Mouse (Mus musculus): Measurements from ENCODE around the gene Cstb.

Cstb gene

DNA sequence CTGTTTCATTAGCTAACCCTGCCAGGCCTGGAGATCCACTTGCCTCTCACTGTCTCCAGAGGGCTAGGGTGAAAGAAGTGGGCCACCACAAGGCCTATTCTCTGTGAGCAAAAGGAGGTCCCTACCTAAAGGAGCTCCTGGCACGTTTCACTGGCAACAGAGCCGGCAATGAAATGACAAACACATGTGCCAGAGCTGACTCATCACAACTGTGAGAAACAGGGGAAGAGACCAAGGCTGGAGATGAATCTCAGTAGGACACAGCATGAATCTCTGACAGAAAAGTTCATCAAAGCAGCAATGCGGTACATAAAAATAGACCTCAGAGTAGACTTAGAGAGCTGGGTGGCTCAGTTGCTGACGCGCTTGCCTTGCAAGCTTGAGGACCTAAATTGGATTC lies 7.6 kb upstream of the Cstb start:
- DNase-seq (ENCODE audit: low spot score) = no peak

DNA sequence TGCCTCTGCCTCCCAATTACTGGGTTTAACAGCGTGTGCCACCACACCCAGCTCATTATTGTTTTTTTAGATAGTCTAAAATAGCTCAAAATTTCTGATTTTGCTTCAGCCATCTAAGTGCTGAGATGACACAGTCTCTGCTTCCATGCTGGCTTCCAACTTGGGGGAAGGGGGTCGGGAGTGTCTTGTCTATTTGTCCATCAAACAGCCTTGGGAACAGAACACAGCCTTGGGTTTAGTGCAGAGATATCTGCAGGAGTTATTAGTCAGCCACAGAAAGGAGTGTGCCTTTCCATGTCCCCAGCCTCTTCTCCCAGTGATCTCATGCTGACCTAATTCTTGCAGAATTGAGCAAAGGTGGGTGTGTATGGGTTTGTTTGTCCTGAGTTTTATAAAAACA lies 6.7 kb upstream of the Cstb start:
- no peak for DNase-seq (ENCODE audit: low spot score)

DNA sequence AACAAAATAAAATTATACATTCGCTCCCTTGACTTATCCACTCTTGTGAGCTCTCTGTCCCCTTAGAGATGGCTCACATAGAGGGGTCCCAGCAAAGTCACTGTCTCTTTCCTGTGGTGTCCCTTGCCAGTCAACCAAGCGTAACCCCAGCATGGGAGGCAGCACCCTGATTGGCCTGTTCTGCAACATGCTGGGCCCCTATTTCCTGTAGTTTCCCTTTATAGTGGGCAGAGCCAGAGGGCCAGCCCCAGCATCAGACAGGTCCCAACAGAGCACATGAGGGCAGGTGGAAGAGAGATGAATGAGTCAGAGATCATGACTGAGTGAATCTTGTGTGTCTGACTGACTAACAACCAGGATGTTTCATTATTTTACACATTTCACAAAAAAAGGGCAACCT lies 4.5 kb upstream of the Cstb start:
- DNase-seq (ENCODE audit: low spot score) = no peak

DNA sequence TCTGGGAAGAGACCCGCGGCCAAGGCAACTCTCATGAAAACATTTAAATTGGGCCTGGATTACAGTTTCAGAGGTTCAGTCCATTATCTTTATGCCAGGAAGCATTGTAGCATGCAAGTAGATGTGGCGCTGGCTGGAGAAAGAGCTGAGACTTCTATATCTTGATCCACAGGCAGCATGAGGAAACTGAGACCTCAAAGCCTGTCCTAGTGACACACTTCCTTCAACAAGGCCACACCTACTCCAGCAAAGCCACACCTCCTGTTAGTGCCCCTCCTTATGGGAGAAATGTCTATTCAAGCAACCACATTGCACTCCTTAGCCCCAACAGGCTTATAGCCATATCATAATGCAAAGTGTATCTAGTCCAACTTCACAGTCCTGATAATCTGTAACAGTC lies 2.9 kb upstream of the Cstb start:
- no peak for DNase-seq (ENCODE audit: low spot score)

DNA sequence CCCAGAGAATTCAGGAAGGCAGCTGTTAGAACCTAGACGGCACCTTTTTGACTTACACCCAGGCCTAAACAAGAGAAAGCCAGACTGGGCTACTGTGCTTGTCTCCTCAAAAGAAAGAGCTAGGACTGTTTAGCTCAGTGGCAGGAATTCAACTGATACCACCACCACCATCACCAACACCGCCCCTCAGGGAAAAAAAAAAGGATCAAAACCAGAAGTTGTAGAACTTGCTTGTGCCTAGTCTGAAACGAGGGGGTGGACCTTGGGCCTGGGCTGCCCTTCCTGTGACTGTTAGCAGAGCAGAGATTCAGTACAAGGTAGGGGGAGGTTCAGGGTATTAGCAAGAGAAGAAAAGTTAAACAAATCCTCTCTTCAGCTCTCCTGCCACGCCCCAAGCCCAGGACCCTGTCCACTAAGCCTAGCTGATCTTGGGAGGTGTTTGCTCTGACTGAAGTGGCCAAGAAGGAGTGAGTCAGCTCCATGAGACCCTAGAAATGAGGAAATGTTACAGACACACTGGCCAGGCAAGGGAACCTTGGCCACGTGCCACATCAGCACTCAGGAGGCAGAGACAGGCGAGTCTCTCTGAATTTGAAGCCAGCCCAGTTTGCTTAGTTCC lies 757 bp downstream of the Cstb start:
- no peak for DNase-seq (ENCODE audit: low spot score)

DNA sequence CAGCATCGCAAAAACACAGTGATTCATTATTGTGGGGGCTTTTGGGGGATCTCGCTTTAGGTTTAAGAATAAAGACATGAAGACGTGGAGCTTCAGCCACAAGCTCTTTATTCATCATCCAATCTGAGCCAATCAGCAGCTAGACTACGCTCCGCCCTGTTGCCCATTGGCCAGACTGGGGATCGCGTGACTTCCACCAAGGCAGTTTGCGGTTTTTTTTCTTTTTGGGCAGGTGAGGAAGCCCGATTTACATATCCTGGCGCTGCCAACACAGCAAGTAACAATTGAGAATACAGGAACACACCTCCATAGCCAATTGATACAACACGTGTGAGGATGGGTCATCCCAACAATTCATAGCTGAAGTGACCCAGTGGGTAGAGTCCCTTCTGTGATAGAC lies 2.6 kb downstream of the Cstb start:
- DNase-seq (ENCODE audit: low spot score) = no peak

DNA sequence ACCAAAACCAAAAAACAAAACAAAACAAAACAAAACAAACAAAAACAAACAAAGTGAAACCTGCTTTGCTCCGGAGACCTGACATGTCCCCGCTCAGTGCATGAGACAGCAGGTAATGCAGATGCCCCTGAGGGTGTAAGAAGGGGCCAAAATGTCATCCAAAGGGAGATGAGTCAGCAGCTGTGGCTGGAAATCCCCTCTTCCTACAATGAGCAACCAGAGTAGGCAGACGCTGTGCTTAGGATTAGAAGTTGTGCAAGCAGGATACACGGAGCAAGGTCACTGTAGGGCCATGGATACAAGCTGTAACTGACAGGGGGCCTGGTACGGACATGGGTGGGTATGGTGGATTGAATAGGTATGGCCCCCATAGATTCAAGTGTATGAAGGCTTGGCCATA lies 3.7 kb downstream of the Cstb start:
- no peak for DNase-seq (ENCODE audit: low spot score)

DNA sequence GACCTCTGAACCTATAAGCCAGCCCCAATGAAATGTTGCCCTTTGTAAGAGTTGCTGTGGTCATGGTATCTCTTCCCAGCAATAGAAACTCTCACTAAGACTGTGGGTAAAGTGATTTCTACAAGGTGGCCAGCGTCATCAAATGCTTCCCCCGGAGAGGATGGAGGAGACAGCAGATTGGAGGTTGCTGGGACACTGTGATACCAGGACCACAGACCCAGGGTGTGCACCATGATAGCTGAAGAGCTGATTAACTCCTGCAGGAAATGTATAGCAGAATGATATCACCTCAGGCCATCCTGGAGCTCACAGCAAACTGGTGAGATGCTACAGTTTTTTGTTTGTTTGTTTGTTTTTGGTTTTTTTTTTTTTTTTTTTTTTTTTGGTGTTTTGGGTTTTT lies 4.3 kb downstream of the Cstb start:
- no peak for DNase-seq (ENCODE audit: low spot score)

DNA sequence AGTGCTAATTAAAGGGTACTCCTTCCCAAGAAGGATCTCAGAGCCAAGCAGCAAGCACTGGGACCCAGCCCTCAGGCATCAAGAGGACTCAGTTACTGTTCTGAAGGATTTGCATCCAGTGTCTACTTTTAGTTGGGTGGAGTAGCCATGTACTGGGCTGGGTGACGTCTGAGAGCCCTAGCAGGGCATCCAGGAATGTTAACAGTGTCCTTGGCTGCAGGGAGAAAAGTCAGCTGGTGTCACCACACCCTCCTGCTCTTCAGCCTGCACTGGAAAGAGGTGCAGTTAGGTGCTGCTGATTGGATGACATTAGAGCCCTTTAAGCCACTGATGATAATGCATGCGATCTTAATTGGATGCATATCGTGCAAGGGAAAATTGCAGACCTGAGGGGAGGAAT lies 7.4 kb downstream of the Cstb start:
- no peak for DNase-seq (ENCODE audit: low spot score)

DNA sequence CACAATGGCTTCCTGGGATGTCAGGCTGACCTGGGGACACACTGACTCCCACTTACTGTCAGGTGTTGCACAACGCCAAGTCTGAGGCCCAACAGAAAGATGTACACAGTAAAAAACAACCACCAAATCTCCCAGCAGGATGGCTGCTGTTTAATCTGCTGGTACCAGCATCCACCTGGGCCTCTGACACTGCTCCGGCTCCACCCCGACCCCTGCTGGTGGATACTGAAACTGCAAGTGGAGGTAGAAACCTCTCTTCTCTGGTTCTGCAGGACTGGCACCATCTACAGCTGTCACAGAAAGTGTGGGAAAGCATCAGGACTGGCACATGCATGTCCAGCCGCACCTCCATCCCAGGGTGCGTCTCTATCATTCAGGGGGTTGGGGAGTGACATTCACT lies 12.6 kb downstream of the Cstb start:
- DNase-seq (ENCODE audit: low spot score) = peak; percentile 73

DNA sequence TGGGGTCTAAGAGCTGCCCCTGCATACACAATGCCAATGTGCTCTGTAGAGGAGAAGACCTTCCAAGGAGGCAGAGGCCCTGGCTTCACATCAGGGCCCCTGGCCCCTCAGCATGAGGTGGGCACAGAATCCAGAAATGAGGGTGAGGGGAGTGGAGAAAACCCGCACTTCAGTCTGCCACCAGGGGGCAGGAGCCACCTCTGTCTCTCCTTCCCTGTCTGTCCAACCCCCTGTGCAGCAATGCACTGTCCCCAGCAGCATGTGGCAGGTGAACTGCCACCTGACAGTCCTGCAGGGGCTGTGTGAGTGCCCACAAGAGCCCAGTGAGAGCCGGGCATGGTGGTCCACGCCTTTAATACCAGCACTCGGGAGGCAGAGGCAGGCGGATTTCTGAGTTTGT lies 14.1 kb downstream of the Cstb start:
- no peak for DNase-seq (ENCODE audit: low spot score)

DNA sequence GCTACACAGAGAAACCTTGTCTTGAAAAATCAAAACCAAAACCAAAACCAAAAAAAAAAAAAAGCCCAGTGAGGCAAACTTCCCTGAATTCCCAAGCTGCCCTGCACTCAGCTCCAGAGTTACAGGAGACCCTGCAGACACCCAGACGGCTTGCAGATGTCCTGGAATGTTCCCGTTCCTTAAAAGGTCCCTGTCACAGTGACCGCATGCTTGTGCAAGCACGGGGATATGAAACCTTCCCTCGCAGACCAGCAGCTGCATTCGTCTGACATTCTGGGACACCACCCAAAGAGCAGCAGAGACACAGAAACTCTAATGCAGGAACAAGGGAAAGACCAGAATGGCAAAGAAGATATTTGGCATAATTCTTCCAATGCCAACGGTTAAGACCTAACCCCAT lies 14.5 kb downstream of the Cstb start:
- no peak for DNase-seq (ENCODE audit: low spot score)

DNA sequence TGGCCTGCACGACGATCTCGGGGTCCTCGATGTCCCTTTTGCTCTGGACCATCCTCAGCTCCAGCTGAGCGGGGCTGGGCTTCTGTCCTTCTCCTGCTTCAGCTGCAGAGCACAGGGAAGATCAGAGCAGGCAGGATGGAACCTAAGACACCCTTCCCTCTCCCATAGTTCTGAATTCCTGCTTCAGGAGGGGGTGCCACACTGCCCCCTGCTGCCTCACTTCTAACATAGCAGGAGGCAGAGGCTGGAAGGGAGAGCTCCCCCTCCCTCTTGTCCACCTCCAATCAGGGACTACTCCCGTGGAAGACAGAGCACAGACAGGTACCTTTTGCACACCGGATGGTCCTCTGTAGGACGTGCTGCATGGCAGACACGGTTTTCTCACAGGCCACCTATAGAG lies 15.3 kb downstream of the Cstb start:
- no peak for DNase-seq (ENCODE audit: low spot score)

DNA sequence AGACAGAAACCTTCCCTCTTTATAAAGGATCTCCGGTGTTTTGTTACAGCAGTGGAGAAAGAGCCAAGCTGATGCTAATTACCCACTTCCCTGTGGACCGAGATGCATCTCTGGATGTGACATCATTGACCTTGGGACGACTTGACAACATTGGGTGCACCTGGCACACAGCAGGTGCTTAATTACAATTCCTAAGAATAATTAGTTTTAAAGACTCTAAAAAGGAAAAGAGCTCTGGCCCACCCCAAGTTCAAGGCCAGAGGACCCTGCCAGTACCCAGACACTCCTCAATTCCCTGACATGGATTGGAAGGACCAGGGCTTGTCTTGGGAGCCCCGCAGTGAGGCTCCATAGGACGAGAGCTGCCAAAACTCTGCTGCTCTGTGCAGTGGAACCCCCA lies 16.1 kb downstream of the Cstb start:
- no peak for DNase-seq (ENCODE audit: low spot score)

DNA sequence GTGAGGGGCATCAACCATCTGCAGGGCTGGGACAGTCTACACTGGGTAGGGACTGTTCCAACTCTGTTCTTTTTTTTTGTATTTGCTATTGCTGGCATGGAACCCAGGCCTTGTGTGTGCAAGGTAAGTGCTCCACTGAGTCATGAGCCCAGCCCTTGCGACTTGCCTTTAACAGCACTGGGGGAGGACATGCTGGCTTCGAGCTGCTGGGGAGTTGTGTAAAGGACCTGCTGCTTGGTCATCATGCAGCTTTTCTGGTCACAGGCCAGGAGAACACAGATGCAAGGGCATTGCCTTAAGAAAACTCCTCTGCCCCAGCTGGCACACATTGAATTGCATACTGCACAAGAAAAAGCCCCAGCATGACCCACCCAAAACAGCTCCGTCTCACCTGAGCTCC lies 16.8 kb downstream of the Cstb start:
- DNase-seq (ENCODE audit: low spot score) = no peak

DNA sequence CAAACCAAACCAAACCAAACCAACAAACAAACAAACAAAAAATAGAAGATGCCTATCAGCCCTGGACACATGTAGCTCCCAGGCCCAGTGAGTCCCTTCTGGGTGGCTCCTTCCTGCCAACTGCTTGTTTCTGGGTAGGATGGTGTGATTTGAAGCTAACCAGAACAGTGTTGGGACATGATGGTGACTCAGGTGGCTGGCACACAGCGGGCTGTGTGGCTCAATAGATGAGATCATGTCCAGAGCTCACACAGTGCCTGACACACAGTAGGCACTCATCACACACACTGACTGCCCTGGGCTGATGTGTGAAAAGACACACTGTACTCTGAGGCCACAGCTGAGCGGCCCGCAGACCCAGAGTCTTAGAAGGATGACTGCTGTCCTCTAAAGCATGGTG lies 20.7 kb downstream of the Cstb start:
- no peak for DNase-seq (ENCODE audit: low spot score)

DNA sequence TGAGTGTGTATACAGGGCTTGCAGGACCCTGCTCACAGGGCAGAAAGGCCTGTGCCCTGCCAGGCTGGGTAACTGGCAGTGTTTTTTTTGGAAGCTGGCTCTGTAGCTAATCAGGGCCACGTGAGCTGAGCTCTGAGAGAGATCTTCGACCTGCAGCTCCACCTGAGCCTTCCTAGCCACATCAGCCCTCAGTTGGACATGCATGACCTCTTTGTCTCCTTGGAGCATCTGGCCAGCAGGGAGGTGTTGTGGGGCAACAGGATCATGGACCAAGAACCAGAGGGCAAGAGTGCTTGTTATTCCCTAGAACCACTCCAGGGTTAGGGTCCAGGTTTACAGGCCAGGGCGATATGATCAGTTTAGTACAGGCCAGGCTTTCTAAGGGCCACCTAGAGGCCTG lies 21.9 kb downstream of the Cstb start:
- DNase-seq (ENCODE audit: low spot score) = no peak

DNA sequence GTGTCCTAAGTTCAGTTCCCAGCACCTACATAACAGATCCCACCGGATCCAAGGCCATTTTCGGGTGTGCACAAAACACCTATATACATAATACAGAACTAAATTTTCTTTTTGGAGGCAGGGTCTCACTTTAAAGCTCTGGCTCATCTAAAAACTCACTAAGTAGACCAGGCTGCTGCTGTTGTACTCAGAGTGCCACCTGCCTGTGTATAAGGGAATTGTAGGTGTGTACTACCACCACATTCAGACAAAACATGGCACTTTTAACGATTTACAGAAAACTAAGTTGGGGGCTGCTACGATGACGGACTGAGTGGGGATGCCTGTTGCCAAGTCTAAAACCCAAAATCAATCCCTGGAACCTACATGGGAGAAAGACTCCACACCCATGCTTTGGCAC lies 25.3 kb downstream of the Cstb start:
- DNase-seq (ENCODE audit: low spot score) = no peak

DNA sequence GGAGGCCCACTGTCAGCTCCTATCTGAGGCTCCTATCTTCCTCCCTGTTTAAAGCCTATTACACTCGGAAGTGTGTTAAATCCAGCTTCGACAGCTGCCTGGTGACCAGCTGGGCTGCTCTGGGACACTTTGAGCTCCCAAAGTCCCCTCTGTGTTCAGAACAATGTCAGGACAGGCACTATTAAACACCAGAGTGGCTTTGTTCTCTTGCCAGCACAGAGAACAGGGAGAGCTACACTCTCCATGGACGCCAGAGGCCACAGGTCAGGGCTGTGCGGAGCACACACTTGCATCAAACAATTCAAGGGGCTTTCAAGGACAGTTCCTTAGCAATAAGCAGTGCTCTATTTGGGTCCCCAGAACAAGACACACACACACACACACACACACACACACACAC lies 27.2 kb downstream of the Cstb start:
- no peak for DNase-seq (ENCODE audit: low spot score)

DNA sequence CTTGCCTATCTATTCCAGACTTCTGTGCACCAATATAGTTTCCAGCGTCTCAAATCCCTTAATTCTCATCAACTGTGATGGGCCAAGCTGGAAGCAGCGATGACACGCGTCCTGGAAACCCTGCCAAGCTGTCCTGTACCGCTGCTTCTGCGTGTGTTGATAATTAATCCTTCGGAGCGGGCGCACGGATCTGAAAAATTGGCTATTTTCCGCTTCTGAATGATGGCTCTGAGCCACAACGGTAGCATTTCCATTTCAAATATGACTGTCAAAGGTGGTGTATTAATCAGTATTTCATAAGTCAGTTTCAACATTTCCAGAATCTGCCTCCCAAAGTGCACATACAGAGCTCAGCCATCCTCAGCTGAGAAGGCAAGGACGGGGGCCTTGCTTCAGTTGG lies 31.2 kb downstream of the Cstb start:
- no peak for DNase-seq (ENCODE audit: low spot score)

DNA sequence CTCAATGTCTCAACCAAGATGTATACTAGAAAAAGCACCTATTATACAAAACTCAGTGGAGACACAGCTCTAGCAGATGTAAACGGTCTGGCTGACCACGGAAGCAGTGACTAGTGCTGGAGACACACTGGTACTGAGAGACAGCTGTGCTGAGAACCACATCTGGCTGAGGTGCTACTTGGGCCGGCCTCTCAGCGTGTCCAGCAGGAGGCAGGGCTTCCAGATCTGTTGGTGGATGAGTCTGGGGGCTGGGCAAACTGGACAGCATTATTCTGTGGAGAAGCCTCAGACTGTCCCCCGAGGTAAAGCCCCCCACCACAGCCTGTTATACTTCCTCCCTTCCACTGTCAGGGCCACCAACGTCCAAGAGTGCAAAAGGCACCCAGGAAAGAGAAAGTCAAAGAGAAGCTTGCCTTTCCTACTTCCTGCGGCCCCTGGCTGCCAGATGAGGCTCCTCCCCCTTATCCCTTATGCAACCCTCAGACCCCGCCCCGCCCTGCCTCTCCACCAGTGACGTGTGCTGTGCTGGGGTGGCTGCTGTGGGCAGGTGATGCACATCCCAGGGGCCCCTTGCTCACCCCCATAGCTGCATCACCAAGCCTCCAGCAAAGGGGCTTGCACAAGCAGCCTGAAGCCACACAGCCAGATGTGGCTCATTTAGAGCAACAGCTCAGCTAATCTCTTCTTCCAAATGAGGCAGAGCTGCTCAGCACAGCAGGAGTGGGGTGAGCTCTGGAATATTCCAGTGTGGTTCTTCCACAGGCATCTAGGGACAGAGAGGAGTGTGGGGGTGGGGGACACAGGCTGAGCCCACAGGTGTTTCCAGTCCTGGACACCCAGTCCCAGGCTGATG lies 32.3 kb downstream of the Cstb start:
- DNase-seq (ENCODE audit: low spot score) = peak; percentile 49

DNA sequence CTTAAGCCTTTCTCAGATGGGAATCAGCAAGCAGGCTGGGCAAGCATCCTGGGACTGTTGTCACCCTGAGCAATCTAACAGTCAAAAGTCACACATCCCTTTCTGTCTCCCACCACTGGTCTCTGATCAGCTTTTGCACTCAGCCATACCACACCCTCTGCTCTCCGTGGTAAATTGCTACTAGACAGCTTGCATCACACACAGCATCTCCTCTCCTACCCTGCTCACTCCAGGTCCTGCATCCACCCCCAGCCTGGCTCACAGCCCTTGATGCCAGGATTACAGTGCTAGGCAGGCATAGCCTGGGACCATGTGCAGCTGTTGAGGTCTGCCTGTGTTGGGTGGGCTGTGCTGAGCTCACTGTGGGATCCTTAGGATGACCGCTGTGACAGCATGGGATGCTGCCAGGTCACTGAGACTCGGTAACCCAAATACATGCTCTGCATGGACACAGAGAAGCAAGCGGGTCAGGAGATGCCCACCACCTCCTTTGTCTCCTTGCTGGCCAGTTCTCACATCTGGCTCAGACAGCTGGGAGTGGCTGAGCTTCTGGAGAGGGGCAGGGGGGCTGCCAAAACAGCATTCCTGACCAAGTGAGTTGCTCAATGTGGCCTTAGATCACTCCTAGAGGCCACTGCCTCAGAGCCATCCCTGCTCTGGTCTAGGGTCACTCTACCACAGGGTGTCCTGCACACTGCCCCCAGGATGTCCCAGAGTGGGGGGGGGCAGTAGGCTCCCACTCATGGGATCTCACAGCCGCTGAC lies 33.1 kb downstream of the Cstb start:
- DNase-seq (ENCODE audit: low spot score) = no peak

DNA sequence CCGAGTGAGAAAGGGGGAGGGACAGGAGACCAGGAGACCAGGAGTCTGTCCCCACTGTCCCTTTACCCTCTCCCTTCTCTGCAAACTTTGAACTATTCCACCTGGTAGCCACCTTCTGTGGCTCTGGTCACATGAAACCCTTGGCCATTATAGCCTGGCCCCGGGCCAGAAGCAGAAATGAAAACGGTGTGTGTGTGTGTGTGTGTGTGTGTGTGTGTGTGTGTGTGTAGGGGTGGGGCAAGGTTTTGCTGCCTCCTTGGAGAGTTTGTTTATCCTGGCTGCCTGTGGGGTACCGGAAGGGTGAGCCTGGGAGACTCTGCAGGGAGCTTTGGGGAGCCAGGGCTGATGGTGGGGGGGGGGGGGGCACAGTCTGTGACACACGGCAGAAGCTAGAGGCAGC lies 35.0 kb downstream of the Cstb start:
- no peak for DNase-seq (ENCODE audit: low spot score)
